Mouse (Mus musculus) Patski (cell line): ENCODE measurements around the gene Smad1. TPM values are rescaled to one million over a fixed set of nuclear protein-coding genes. Genes with fewer than 3 reads are reported as not detected.
A peak's percentile ranks its signal among the peaks of the same experiment; 100 is the strongest.

Experiments
- ATAC-seq: fragments of 100-300 bp; one replicate; pipeline ENCODE4 v1.8.0; 2021
- CTCF ChIA-PET: fragments of 350-600 bp; sonication (Branson Sonifier 250); formaldehyde crosslinking; loops from one replicate; lab custom pipeline; 2022; ENCODE audit warnings: inconsistent platforms; lab: Charles Lee
- POLR2A ChIA-PET: fragments of 350-600 bp; sonication (Branson Sonifier 250); formaldehyde crosslinking; loops from one replicate; lab custom pipeline; 2022; ENCODE audit warnings: antibody characterized with exemption, inconsistent platforms; lab: Charles Lee
- DNase-seq: peaks from one replicate; pipeline ENCODE4 v3.0.0-alpha.2; 2011; ENCODE audit warnings: low read depth, low spot score
- H3K27me3 ChIP-seq: fragments of 371-371 bp; one replicate; pipeline ENCODE4 v1.5.1; 2021
- CTCF ChIP-seq: fragments of 100-300 bp; IDR thresholded peaks from one replicate; pipeline ENCODE4 v1.5.1; 2021
- in situ Hi-C: fragments of 300-500 bp; cut with MboI; formaldehyde crosslinking; loops from 3 replicates; pipeline ENCODE4 v1.11.1; 2018; ENCODE audit warnings: low pct_unique_long_range_greater_than_20kb, mixed read lengths
- polyA plus RNA-seq: library from polyadenylated mRNA; unstranded; gene quantifications from one replicate; pipeline ENCODE4 v1.2.3, GENCODE M21; 2021

Gene Smad1
- polyA plus RNA-seq, 1 experiment from 2014 or later, result 31.5 TPM

- DNase-seq, result no peak
- POLR2A ChIA-PET, result no interaction called here
- in situ Hi-C loops, result no loop called here
- no peak for ATAC-seq
- CTCF ChIA-PET, result no interaction called here
- H3K27me3 ChIP-seq, result no peaks in the 10 kb centered on the region
- no peak for TF ChIP-seq CTCF
Measured at GRCm38 (mm10) chr8:79355721-79356434, 43.4 kb downstream of the Smad1 start.

GRCm38 (mm10) chr8:79354009-79354408 is 45.3 kb downstream of the Smad1 start:
- DNase-seq (no peak), ATAC-seq (no peak)
- no peaks in the 10 kb centered on the region for H3K27me3 ChIP-seq
- ChIA-PET CTCF (no interaction called here), POLR2A (no interaction called here)
- TF ChIP-seq CTCF, result no peak
- in situ Hi-C loops, result no loop called here

- ChIA-PET POLR2A (no interaction called here), CTCF (interaction anchor here (1.1 to 2.4 kb wide), 4 partner anchors 10 to 54 kb away, joined by 3 to 5 read pairs (median 4); no protein-coding TSS in a partner anchor)
- in situ Hi-C loops, result no loop called here
- no peak for DNase-seq
- no peak for ATAC-seq
- no peaks in the 10 kb centered on the region for H3K27me3 ChIP-seq
- TF ChIP-seq CTCF, result no peak
Measured at GRCm38 (mm10) chr8:79351916-79352315, 47.4 kb downstream of the Smad1 start.

- TF ChIP-seq CTCF, result no peak
- in situ Hi-C loops, result no loop called here
Measured at GRCm38 (mm10) chr8:79350805-79351204, 48.5 kb downstream of the Smad1 start.

GRCm38 (mm10) chr8:79350094-79350593 is 49.2 kb downstream of the Smad1 start:
- TF ChIP-seq CTCF, result no peak
- in situ Hi-C loops, result no loop called here
- peak; percentile 28 for DNase-seq
- no peak for ATAC-seq
- POLR2A ChIA-PET, result no interaction called here
- CTCF ChIA-PET, result interaction anchor here (1.4 kb wide), 1 partner anchor 10 kb away, joined by 4 read pairs; no protein-coding TSS in a partner anchor
- no peaks in the 10 kb centered on the region for H3K27me3 ChIP-seq

More at GRCm38 (mm10) chr8:79350805-79351204, 48.5 kb downstream of the Smad1 start:
- DNase-seq (no peak), ATAC-seq (no peak)
- CTCF ChIA-PET, result interaction anchor here (1.1 to 1.4 kb wide), 3 partner anchors 11 to 53 kb away, joined by 3 to 4 read pairs (median 4); no protein-coding TSS in a partner anchor
- no peaks in the 10 kb centered on the region for H3K27me3 ChIP-seq
- POLR2A ChIA-PET, result interaction anchor here (0.6 kb wide), 1 partner anchor 628 kb away, joined by 4 read pairs; no protein-coding TSS in a partner anchor

- TF ChIP-seq CTCF, result no peak
- no peaks in the 10 kb centered on the region for H3K27me3 ChIP-seq
- POLR2A ChIA-PET, result no interaction called here
- CTCF ChIA-PET, result no interaction called here
- ATAC-seq (no peak), DNase-seq (no peak)
- in situ Hi-C loops, result no loop called here
Measured at GRCm38 (mm10) chr8:79346414-79346813, 52.9 kb downstream of the Smad1 start.

GRCm38 (mm10) chr8:79345856-79346255 is 53.5 kb downstream of the Smad1 start:
- DNase-seq, result no peak
- POLR2A ChIA-PET, result no interaction called here
- CTCF ChIA-PET, result no interaction called here
- ATAC-seq, result no peak
- in situ Hi-C loops, result no loop called here
- no peak for TF ChIP-seq CTCF
- H3K27me3 ChIP-seq, result no peaks in the 10 kb centered on the region

- ChIA-PET CTCF (interaction anchor here (1.8 kb wide), 1 partner anchor 11 kb away, joined by 4 read pairs; no protein-coding TSS in a partner anchor), POLR2A (no interaction called here)
- no peak for DNase-seq
- no peak for ATAC-seq
- no peaks in the 10 kb centered on the region for H3K27me3 ChIP-seq
- no peak for TF ChIP-seq CTCF
- in situ Hi-C loops, result no loop called here
Measured at GRCm38 (mm10) chr8:79341236-79341635, 58.1 kb downstream of the Smad1 start.

- in situ Hi-C loops, result loop anchor here (10.0 kb wide), 1 partner anchor 245 kb away; no protein-coding TSS in a partner anchor
- H3K27me3 ChIP-seq, result no peaks in the 10 kb centered on the region
- DNase-seq (no peak), ATAC-seq (no peak)
- CTCF ChIA-PET, result interaction anchor here (1.2 kb wide), 1 partner anchor 11 kb away, joined by 4 read pairs; no protein-coding TSS in a partner anchor
- POLR2A ChIA-PET, result no interaction called here
- TF ChIP-seq CTCF, result no peak
Measured at GRCm38 (mm10) chr8:79339555-79339954, 59.8 kb downstream of the Smad1 start.

GRCm38 (mm10) chr8:79338619-79339018 is 60.7 kb downstream of the Smad1 start:
- ATAC-seq (no peak), DNase-seq (no peak)
- H3K27me3 ChIP-seq, result no peaks in the 10 kb centered on the region
- ChIA-PET POLR2A (no interaction called here), CTCF (no interaction called here)
- in situ Hi-C loops, result loop anchor here (10.0 kb wide), 1 partner anchor 246 kb away; no protein-coding TSS in a partner anchor
- no peak for TF ChIP-seq CTCF
